Mouse (Mus musculus) small intestine, adult 2 months (tissue): ENCODE data around the gene Basp1. TPM values are rescaled to one million over a fixed set of nuclear protein-coding genes. Genes with fewer than 3 reads are reported as not detected.

Experiments used
- H3K27ac ChIP-seq: fragments of 200-500 bp; 2 replicates; pipeline ENCODE4 v1.5.1; 2012; ENCODE audit warnings: low read depth, low read length, control low read depth, inconsistent platforms; ENCODE audit not compliant: insufficient read depth
- H3K27me3 ChIP-seq: fragments of 200-500 bp; 2 replicates; pipeline ENCODE4 v1.6.1; 2012; ENCODE audit warnings: mild to moderate bottlenecking, moderate library complexity, low read length, inconsistent platforms; ENCODE audit not compliant: control insufficient read depth, insufficient read depth
- H3K36me3 ChIP-seq: fragments of 200-500 bp; 2 replicates; pipeline ENCODE4 v1.6.1; 2012; ENCODE audit warnings: mild to moderate bottlenecking, low read length, control low read depth, inconsistent platforms; ENCODE audit not compliant: control insufficient read depth, insufficient read depth
- H3K4me1 ChIP-seq: fragments of 200-500 bp; 2 replicates; pipeline ENCODE4 v1.6.1; 2012; ENCODE audit warnings: low read length, inconsistent platforms, mixed read lengths; ENCODE audit not compliant: control insufficient read depth, insufficient read depth, insufficient read length
- H3K4me3 ChIP-seq: fragments of 200-500 bp; 2 replicates; pipeline ENCODE4 v1.5.1; 2012; ENCODE audit warnings: low read depth, mild to moderate bottlenecking, control low read depth, inconsistent platforms, low read length, moderate library complexity
- CTCF ChIP-seq: fragments of 200-500 bp; IDR thresholded peaks from 2 replicates; pipeline ENCODE4 v1.5.1; 2012; ENCODE audit warnings: low read depth, mild to moderate bottlenecking, control low read depth, inconsistent platforms, low read length, moderate library complexity, mixed read lengths; ENCODE audit not compliant: insufficient replicate concordance, insufficient read length; ENCODE audit errors: extremely low read depth
- POLR2A ChIP-seq: fragments of 200-500 bp; IDR thresholded peaks from 2 replicates; pipeline ENCODE4 v1.6.1; 2012; ENCODE audit warnings: low read depth, mild to moderate bottlenecking, control low read depth, inconsistent platforms, low read length, moderate library complexity
- WGBS: fragments of 180-500 bp; shearing (Covaris S2); methylation state at CpG from one replicate; pipeline ENCODE4 v1.1.7; 2018; 5-methylcytosine and 5-hydroxymethylcytosine counted together
- polyA plus RNA-seq: library from polyadenylated mRNA; depleted of rRNA; stranded (reverse); fragments of >200 nt; gene quantifications from 2 replicates; pipeline ENCODE4 v1.2.3, GENCODE M21; 2012

The Basp1 gene
- polyA plus RNA-seq, 1 experiment = 6.2 TPM

DNA sequence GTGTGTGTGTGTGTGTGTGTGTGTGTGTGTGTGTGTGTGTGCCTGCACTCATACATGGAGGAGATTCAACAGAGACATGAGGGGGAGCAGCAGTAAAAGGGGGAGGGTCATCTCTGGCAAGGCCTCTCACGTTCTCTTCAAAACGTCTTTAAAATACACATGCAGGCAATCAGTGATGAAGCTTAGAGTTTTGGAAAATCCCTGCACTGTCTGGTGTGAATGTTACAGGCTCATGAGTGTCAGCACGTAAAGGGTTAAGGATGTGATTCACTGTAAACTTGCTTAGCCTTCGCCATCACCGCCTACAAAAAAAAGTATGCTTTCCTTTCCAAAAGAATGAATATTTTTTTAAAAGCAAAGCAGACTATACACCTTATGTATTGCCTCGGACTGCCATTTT is 2.8 kb upstream of the Basp1 start:
- 62% methylated on average over 6 of the region's 6 CpGs for WGBS

GRCm38 (mm10) chr15:25415958-25416357 is 2.4 kb upstream of the Basp1 start:
- Histone ChIP-seq H3K4me3 (no peak overlapping the region), H3K27me3 (peaks cover 26% of the 10 kb centered on the region), H3K36me3 (no peaks in the 10 kb centered on the region), H3K4me1 (peaks cover 9% of the 10 kb centered on the region), H3K27ac (no peak overlapping the region)
- TF ChIP-seq CTCF (no peak), POLR2A (no peak)
- WGBS = 47% methylated on average over 4 of the region's 4 CpGs

More for the DNA sequence above, 2.8 kb upstream of the Basp1 start:
- Histone ChIP-seq H3K4me1 (peaks cover 9% of the 10 kb centered on the region), H3K36me3 (no peaks in the 10 kb centered on the region), H3K27ac (no peak overlapping the region), H3K27me3 (peaks cover 26% of the 10 kb centered on the region), H3K4me3 (no peak overlapping the region)
- TF ChIP-seq CTCF = no peak
- no peak for TF ChIP-seq POLR2A

GRCm38 (mm10) chr15:25414747-25415119 is 1.2 kb upstream of the Basp1 start:
- Histone ChIP-seq H3K4me1 (peaks cover 9% of the 10 kb centered on the region), H3K27ac (no peak overlapping the region), H3K36me3 (no peaks in the 10 kb centered on the region), H3K27me3 (peaks cover 26% of the 10 kb centered on the region), H3K4me3 (peak overlapping the region; percentile 33)
- TF ChIP-seq CTCF = peak; percentile 87; the same call in 1 of the 2 replicates
- TF ChIP-seq POLR2A = no peak
- under 1% methylated on average over 14 of the region's 14 CpGs for WGBS

GRCm38 (mm10) chr15:25414011-25414746 is 615 bp upstream of the Basp1 start:
- Histone ChIP-seq H3K4me3 (peak overlapping the region; percentile 81), H3K4me1 (peaks cover 9% of the 10 kb centered on the region), H3K27me3 (peaks cover 26% of the 10 kb centered on the region), H3K27ac (no peak overlapping the region), H3K36me3 (no peaks in the 10 kb centered on the region)
- TF ChIP-seq CTCF = no peak
- TF ChIP-seq POLR2A = no peak
- 3% methylated on average over 35 of the region's 36 CpGs for WGBS

GRCm38 (mm10) chr15:25412761-25413261 is 753 bp downstream of the Basp1 start:
- TF ChIP-seq CTCF = no peak
- TF ChIP-seq POLR2A = no peak
- Histone ChIP-seq H3K27me3 (peaks cover 26% of the 10 kb centered on the region), H3K36me3 (no peaks in the 10 kb centered on the region), H3K4me3 (peak overlapping the region; percentile 81), H3K4me1 (peaks cover 9% of the 10 kb centered on the region), H3K27ac (no peak overlapping the region)
- WGBS = under 1% methylated on average over 35 of the region's 35 CpGs

- Histone ChIP-seq H3K36me3 (no peaks in the 10 kb centered on the region), H3K4me3 (peak overlapping the region; percentile 81), H3K27ac (no peak overlapping the region), H3K27me3 (peaks cover 26% of the 10 kb centered on the region), H3K4me1 (peaks cover 9% of the 10 kb centered on the region)
- 1% methylated on average over 25 of the region's 25 CpGs for WGBS
- TF ChIP-seq POLR2A (no peak), CTCF (no peak)
Measured at GRCm38 (mm10) chr15:25412171-25412641, 1.4 kb downstream of the Basp1 start.

DNA sequence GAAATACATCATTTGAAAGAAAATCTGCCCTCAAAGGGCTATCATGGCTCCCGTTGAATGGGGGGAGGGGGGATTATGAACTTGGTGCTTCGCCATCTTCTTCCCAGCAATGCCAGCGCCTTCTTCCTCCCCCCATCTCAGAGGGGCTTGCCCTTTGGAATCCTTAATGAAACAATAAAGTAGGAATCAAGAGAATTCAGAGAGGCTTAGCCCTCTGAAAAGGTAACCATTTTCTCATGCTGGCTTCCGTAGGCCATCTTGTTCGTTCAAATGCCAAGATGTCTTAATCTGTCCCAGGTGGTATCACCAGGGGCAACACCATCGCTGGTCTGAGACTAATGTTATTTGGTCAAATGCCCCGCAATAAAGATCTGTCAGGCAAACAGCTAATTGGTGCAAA is 2.1 kb downstream of the Basp1 start:
- 70% methylated on average over 7 of the region's 7 CpGs for WGBS
- peaks cover 26% of the 10 kb centered on the region for H3K27me3 ChIP-seq
- no peak overlapping the region for H3K4me3 ChIP-seq
- TF ChIP-seq POLR2A (no peak), CTCF (no peak)
- no peaks in the 10 kb centered on the region for H3K36me3 ChIP-seq
- peaks cover 9% of the 10 kb centered on the region for H3K4me1 ChIP-seq
- H3K27ac ChIP-seq = no peak overlapping the region

DNA sequence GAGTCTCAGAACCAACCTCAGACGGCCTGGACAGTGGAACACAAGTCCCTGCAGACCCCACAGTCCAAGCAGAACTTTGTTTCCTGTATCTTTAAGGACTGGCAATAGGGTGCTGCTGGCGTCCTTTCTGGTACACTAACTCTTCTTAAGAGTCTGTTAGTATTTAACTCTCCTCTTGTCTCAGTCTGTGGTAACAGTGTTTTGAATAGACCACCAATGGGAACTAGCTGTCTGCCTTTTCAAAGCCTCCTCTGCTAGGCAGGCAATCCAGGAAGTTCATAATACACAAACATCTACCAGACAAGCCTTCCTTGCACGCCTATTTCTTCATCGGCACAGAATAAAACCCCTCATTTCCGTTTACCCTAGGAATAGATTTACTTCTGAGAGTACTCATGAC is 7.6 kb downstream of the Basp1 start:
- H3K27me3 ChIP-seq = no peaks in the 10 kb centered on the region
- 62% methylated on average over 5 of the region's 5 CpGs for WGBS
- TF ChIP-seq CTCF = no peak
- H3K27ac ChIP-seq = no peak overlapping the region
- H3K4me3 ChIP-seq = no peak overlapping the region
- H3K36me3 ChIP-seq = no peaks in the 10 kb centered on the region
- no peaks in the 10 kb centered on the region for H3K4me1 ChIP-seq
